Mouse (Mus musculus): ENCODE measurements at regions not wholly inside any gene's neighbourhood (a gene's known extent, or its start where the extent isn't known, plus 50 kb on each side); places are given as distances from the start of the nearest gene placed in this dataset.
"Not testable (repeated sequence)": the region's sequence is repeated elsewhere in the genome, so short reads cannot be mapped to it uniquely, and the experiment has no call there.

GRCm38 (mm10) chr1:137223052-137223451 lies 262.8 kb upstream of the Nr5a2 start:
- no peaks in the 10 kb centered on the region for H3K4me1 ChIP-seq (ENCODE audit: control insufficient read depth, insufficient read depth, low read length)
- no peak overlapping the region for H3K27ac ChIP-seq (ENCODE audit: insufficient read depth, low read length)
- TF ChIP-seq CTCF (IDR thresholded peaks at IDR 0.05; ENCODE audit: extremely low read depth, insufficient read depth, low read length) (no peak), POLR2A (IDR thresholded peaks at IDR 0.05; ENCODE audit: extremely low read depth, insufficient read depth, low read length) (no peak)

GRCm38 (mm10) chr1:137221087-137222057 lies 261.1 kb upstream of the Nr5a2 start:
- Histone ChIP-seq H3K4me1 (ENCODE audit: control insufficient read depth, insufficient read depth, low read length) (no peaks in the 10 kb centered on the region), H3K4me3 (ENCODE audit: insufficient read depth, low read length) (no peak overlapping the region; the same call in 1 of the 2 replicates), H3K27ac (ENCODE audit: insufficient read depth, low read length) (no peak overlapping the region)
- TF ChIP-seq POLR2A (IDR thresholded peaks at IDR 0.05; ENCODE audit: extremely low read depth, insufficient read depth, low read length): no peak

More at GRCm38 (mm10) chr1:137223052-137223451, 262.8 kb upstream of the Nr5a2 start:
- H3K4me3 ChIP-seq (ENCODE audit: insufficient read depth, low read length): no peak overlapping the region

- no peak overlapping the region for H3K27ac ChIP-seq (ENCODE audit: insufficient read depth, low read length)
- H3K4me1 ChIP-seq (ENCODE audit: control insufficient read depth, insufficient read depth, low read length): no peaks in the 10 kb centered on the region
- no peak overlapping the region for H3K4me3 ChIP-seq (ENCODE audit: insufficient read depth, low read length)
- TF ChIP-seq POLR2A (IDR thresholded peaks at IDR 0.05; ENCODE audit: extremely low read depth, insufficient read depth, low read length): no peak
- no peak for TF ChIP-seq CTCF (IDR thresholded peaks at IDR 0.05; ENCODE audit: extremely low read depth, insufficient read depth, low read length)
Measured at GRCm38 (mm10) chr1:137220226-137220625, 260.0 kb upstream of the Nr5a2 start.

GRCm38 (mm10) chr1:137218611-137219010 lies 258.4 kb upstream of the Nr5a2 start:
- Histone ChIP-seq H3K4me3 (ENCODE audit: insufficient read depth, low read length) (no peak overlapping the region), H3K4me1 (ENCODE audit: control insufficient read depth, insufficient read depth, low read length) (no peaks in the 10 kb centered on the region), H3K27ac (ENCODE audit: insufficient read depth, low read length) (no peak overlapping the region)
- TF ChIP-seq CTCF (IDR thresholded peaks at IDR 0.05; ENCODE audit: extremely low read depth, insufficient read depth, low read length) (no peak), POLR2A (IDR thresholded peaks at IDR 0.05; ENCODE audit: extremely low read depth, insufficient read depth, low read length) (no peak)

DNA sequence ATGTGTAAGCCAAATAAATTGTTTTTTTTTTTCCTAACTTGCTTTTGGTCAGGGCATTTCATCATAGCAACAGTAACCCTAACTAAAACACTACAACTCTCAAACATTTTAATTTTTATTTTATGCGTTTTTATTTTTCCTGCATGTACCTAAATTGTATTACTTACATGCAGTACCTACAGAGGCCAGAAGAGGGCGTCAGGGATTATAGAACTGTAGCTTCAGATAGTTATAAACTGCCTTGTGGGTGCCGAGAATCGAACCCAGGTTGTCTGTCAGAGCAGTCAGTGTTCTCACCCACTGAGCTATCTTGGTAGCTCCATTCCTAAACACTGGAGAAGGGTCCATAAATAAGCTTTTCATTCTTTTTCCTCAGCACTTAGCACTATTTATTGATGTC lies 257.8 kb upstream of the Nr5a2 start:
- H3K27ac ChIP-seq (ENCODE audit: insufficient read depth, low read length): no peak overlapping the region
- no peaks in the 10 kb centered on the region for H3K4me1 ChIP-seq (ENCODE audit: control insufficient read depth, insufficient read depth, low read length)
- no peak for TF ChIP-seq POLR2A (IDR thresholded peaks at IDR 0.05; ENCODE audit: extremely low read depth, insufficient read depth, low read length)
- no peak for TF ChIP-seq CTCF (IDR thresholded peaks at IDR 0.05; ENCODE audit: extremely low read depth, insufficient read depth, low read length)
- H3K4me3 ChIP-seq (ENCODE audit: insufficient read depth, low read length): no peak overlapping the region

- H3K27ac ChIP-seq (ENCODE audit: insufficient read depth, low read length): no peak overlapping the region
- TF ChIP-seq POLR2A (IDR thresholded peaks at IDR 0.05; ENCODE audit: extremely low read depth, insufficient read depth, low read length): no peak
- TF ChIP-seq CTCF (IDR thresholded peaks at IDR 0.05; ENCODE audit: extremely low read depth, insufficient read depth, low read length): no peak
- no peaks in the 10 kb centered on the region for H3K4me1 ChIP-seq (ENCODE audit: control insufficient read depth, insufficient read depth, low read length)
- H3K4me3 ChIP-seq (ENCODE audit: insufficient read depth, low read length): no peak overlapping the region
Measured at GRCm38 (mm10) chr1:137217206-137217605, 257.0 kb upstream of the Nr5a2 start.

DNA sequence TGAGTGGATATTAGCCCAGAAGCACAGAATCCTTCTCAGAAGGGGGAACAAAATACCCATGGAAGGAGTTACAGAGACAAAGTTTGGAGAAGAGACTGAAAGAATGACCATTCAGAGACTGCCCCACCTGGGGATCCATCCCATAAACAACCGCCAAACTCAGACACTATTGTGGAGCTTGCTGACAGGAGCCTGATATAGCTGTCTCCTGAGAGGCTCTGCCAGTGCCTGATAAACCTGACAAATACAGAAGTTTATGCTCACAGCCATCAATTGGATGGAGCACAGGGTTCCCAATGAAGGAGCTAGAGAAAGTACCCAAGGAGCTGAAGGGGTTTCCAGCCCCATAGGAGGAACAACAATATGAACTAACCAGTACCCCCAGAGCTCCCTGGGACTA lies 254.1 kb upstream of the Nr5a2 start:
- not testable (repeated sequence) for H3K27ac ChIP-seq (ENCODE audit: insufficient read depth, low read length); H3K4me1 ChIP-seq (ENCODE audit: control insufficient read depth, insufficient read depth, low read length); H3K4me3 ChIP-seq (ENCODE audit: insufficient read depth, low read length)

DNA sequence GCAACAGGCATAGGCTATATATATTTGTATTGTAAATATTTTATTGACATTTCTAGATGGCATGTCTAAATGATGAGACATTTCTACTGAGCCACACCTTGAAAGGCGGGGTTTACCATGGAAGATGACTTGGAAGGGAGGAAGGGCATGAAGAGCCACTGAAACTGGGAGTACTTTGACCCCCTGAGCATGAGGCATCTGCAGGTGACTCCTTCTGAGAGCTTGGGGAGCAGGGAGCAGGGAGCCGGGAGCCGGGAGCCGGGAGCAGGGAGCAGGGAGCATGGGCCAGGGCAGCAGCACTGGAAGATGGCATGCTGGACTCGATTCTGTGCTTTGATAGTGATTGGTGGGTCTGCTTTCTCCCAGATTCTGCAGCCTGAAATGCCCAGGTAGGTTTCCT lies 253.5 kb upstream of the Nr5a2 start:
- no peak overlapping the region for H3K4me3 ChIP-seq (ENCODE audit: insufficient read depth, low read length)
- H3K4me1 ChIP-seq (ENCODE audit: control insufficient read depth, insufficient read depth, low read length): no peaks in the 10 kb centered on the region
- TF ChIP-seq CTCF (IDR thresholded peaks at IDR 0.05; ENCODE audit: extremely low read depth, insufficient read depth, low read length) (no peak), POLR2A (IDR thresholded peaks at IDR 0.05; ENCODE audit: extremely low read depth, insufficient read depth, low read length) (no peak)
- H3K27ac ChIP-seq (ENCODE audit: insufficient read depth, low read length): no peak overlapping the region

- TF ChIP-seq CTCF (IDR thresholded peaks at IDR 0.05; ENCODE audit: extremely low read depth, insufficient read depth, low read length): no peak
- TF ChIP-seq POLR2A (IDR thresholded peaks at IDR 0.05; ENCODE audit: extremely low read depth, insufficient read depth, low read length): no peak
- Histone ChIP-seq H3K27ac (ENCODE audit: insufficient read depth, low read length) (no peak overlapping the region), H3K4me3 (ENCODE audit: insufficient read depth, low read length) (no peak overlapping the region)
Measured at GRCm38 (mm10) chr1:137212856-137213255, 252.6 kb upstream of the Nr5a2 start.

DNA sequence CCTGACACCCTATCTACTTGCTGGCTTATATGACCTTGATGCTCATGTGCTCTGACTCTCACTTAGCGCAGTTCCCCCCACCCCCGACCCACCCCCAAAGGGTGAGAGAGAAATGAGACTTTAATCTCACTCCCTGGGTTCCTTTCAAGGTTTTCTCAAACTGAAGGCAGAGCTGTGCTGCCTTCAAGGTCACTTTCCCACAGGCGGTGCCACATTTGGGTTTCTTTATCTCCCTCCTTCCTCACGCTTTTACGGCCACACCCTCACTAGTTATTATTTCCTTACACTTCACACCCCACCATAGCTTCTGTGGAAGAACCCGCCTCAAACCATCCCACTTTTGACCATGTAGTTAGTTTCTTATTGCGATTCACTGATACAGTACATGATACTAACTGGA lies 244.1 kb upstream of the Nr5a2 start:
- H3K4me3 ChIP-seq (ENCODE audit: insufficient read depth, low read length): no peak overlapping the region
- no peak overlapping the region for H3K27ac ChIP-seq (ENCODE audit: insufficient read depth, low read length)
- H3K4me1 ChIP-seq (ENCODE audit: control insufficient read depth, insufficient read depth, low read length): no peaks in the 10 kb centered on the region
- TF ChIP-seq CTCF (IDR thresholded peaks at IDR 0.05; ENCODE audit: extremely low read depth, insufficient read depth, low read length) (no peak), POLR2A (IDR thresholded peaks at IDR 0.05; ENCODE audit: extremely low read depth, insufficient read depth, low read length) (no peak)

More at GRCm38 (mm10) chr1:137212856-137213255, 252.6 kb upstream of the Nr5a2 start:
- no peaks in the 10 kb centered on the region for H3K4me1 ChIP-seq (ENCODE audit: control insufficient read depth, insufficient read depth, low read length)

Measured in cortical plate, adult 2 months (tissue).